Mouse (Mus musculus) CH12.LX (cell line): ENCODE measurements at regions not wholly inside any gene's neighbourhood (a gene's known extent, or its start where the extent isn't known, plus 50 kb on each side); places are given as distances from the start of the nearest gene placed in this dataset.

Experiments used
- DNase-seq: peaks from one replicate; pipeline ENCODE4 v3.0.0-alpha.2; 2013; ENCODE audit errors: extremely low read depth
- H3K27ac ChIP-seq: 2 replicates; pipeline ENCODE4 v1.5.1; 2012; ENCODE audit warnings: low read depth, mild to moderate bottlenecking, control low read depth, moderate library complexity; ENCODE audit not compliant: insufficient read depth
- H3K27me3 ChIP-seq: replicated peaks from 2 replicates; pipeline ENCODE3; 2012; ENCODE audit warnings: inconsistent platforms
- H3K36me3 ChIP-seq, 2 experiments: replicated peaks in 1 of 2; 2 replicates each; pipeline versions ENCODE3 to v1.6.1; 2012; ENCODE audit warnings: inconsistent platforms in 1 of 2, low read length in 1 of 2, mild to moderate bottlenecking in 1 of 2, mixed read lengths in 1 of 2, moderate library complexity in 1 of 2; ENCODE audit not compliant: control insufficient read depth in 1 of 2, insufficient read depth in 1 of 2
- H3K4me1 ChIP-seq, 2 experiments: 2 replicates each; pipeline ENCODE4 v1.6.1; 2012; ENCODE audit warnings: inconsistent platforms in 1 of 2, moderate library complexity in 1 of 2; ENCODE audit not compliant: insufficient read depth in 2 of 2, control insufficient read depth in 1 of 2
- H3K4me2 ChIP-seq: 2 replicates; pipeline ENCODE4 v1.6.1; 2012; ENCODE audit warnings: low read depth, mild to moderate bottlenecking, control low read depth; ENCODE audit not compliant: poor library complexity, insufficient read depth, severe bottlenecking
- H3K4me3 ChIP-seq, 3 experiments: fragments of 150-350 bp in 1 of 3; sonication (generic) in 1 of 3; replicated peaks in 1 of 3; 2 replicates each; pipeline versions ENCODE3 to v1.5.1; 2011 to 2012; ENCODE audit warnings: low read depth in 2 of 3, low read length in 2 of 3, mild to moderate bottlenecking in 2 of 3, moderate library complexity in 2 of 3, control low read depth in 1 of 3, improper control_type of control experiment in 1 of 3, inconsistent platforms in 1 of 3, mixed read lengths in 1 of 3; ENCODE audit not compliant: poor library complexity in 1 of 3
- H3K79me2 ChIP-seq: replicated peaks from 2 replicates; pipeline ENCODE4 v1.6.1; 2012; ENCODE audit warnings: mild to moderate bottlenecking, moderate library complexity; ENCODE audit not compliant: control insufficient read depth, poor library complexity, insufficient read depth, severe bottlenecking; ENCODE audit errors: extremely low read depth
- H3K9ac ChIP-seq: 2 replicates; pipeline ENCODE4 v1.6.1; 2012; ENCODE audit warnings: low read depth, mild to moderate bottlenecking, control low read depth, moderate library complexity; ENCODE audit not compliant: insufficient read depth
- H3K9me3 ChIP-seq: replicated peaks from 2 replicates; pipeline ENCODE3; 2012; ENCODE audit warnings: low read length, inconsistent platforms, mixed read lengths
- BHLHE40 ChIP-seq: IDR thresholded peaks from 2 replicates; pipeline ENCODE4 v1.6.1; 2011; ENCODE audit warnings: mild to moderate bottlenecking, low read depth, low read length, improper control_type of control experiment
- CHD1 ChIP-seq: IDR thresholded peaks from 2 replicates; pipeline ENCODE4 v1.6.1; 2012; ENCODE audit warnings: low read depth, low read length, improper control_type of control experiment, inconsistent platforms
- CHD2 ChIP-seq: IDR thresholded peaks from 2 replicates; pipeline ENCODE4 v1.6.1; 2011; ENCODE audit warnings: low read length, improper control_type of control experiment
- E2F4 ChIP-seq: IDR thresholded peaks from 2 replicates; pipeline ENCODE4 v1.6.1; 2011; ENCODE audit warnings: low read depth, low read length, improper control_type of control experiment; ENCODE audit not compliant: insufficient replicate concordance
- ETS1 ChIP-seq: conservative IDR thresholded peaks from 2 replicates; pipeline ENCODE4 v1.6.1; 2012; ENCODE audit warnings: low read depth, mild to moderate bottlenecking, inconsistent platforms, low read length, improper control_type of control experiment, moderate library complexity
- IRF4 ChIP-seq: IDR thresholded peaks from 2 replicates; pipeline ENCODE4 v1.6.1; 2014; ENCODE audit warnings: low read depth, mild to moderate bottlenecking, inconsistent platforms, low read length, improper control_type of control experiment
- JUN ChIP-seq: IDR thresholded peaks from 2 replicates; pipeline ENCODE4 v1.6.1; 2011; ENCODE audit warnings: low read depth, mild to moderate bottlenecking, low read length, improper control_type of control experiment, moderate library complexity; ENCODE audit not compliant: insufficient read depth
- JUND ChIP-seq: conservative IDR thresholded peaks from 2 replicates; pipeline ENCODE4 v1.6.1; 2011; ENCODE audit warnings: low read depth, low read length, improper control_type of control experiment
- KAT2A ChIP-seq: IDR thresholded peaks from 2 replicates; pipeline ENCODE4 v1.6.1; 2012; ENCODE audit warnings: low read length, improper control_type of control experiment, inconsistent platforms; ENCODE audit not compliant: insufficient replicate concordance
- MAFK ChIP-seq: IDR thresholded peaks from 2 replicates; pipeline ENCODE4 v1.6.1; 2011; ENCODE audit warnings: low read length, improper control_type of control experiment; ENCODE audit not compliant: insufficient replicate concordance
- MAX ChIP-seq: IDR thresholded peaks from 2 replicates; pipeline ENCODE4 v1.6.1; 2011; ENCODE audit warnings: low read length, improper control_type of control experiment
- MAZ ChIP-seq: IDR thresholded peaks from 2 replicates; pipeline ENCODE4 v1.6.1; 2012; ENCODE audit warnings: low read depth, mild to moderate bottlenecking, inconsistent platforms, low read length, improper control_type of control experiment, moderate library complexity
- MXI1 ChIP-seq: IDR thresholded peaks from 2 replicates; pipeline ENCODE4 v1.6.1; 2011; ENCODE audit warnings: mild to moderate bottlenecking, low read depth, low read length, improper control_type of control experiment
- PAX5 ChIP-seq: IDR thresholded peaks from 2 replicates; pipeline ENCODE4 v1.6.1; 2012; ENCODE audit warnings: low read length, inconsistent platforms, mixed read lengths
- POLR2AphosphoS2 ChIP-seq: IDR thresholded peaks from 2 replicates; pipeline ENCODE4 v1.6.1; 2011; ENCODE audit warnings: low read depth, low read length, improper control_type of control experiment
- RAD21 ChIP-seq: IDR thresholded peaks from 2 replicates; pipeline ENCODE4 v1.6.1; 2011; ENCODE audit warnings: low read depth, mild to moderate bottlenecking, low read length, improper control_type of control experiment, moderate library complexity
- SIN3A ChIP-seq: IDR thresholded peaks from 2 replicates; pipeline ENCODE4 v1.6.1; 2012; ENCODE audit warnings: low read length, improper control_type of control experiment, inconsistent platforms
- SMC3 ChIP-seq: IDR thresholded peaks from 2 replicates; pipeline ENCODE4 v1.6.1; 2011; ENCODE audit warnings: low read depth, low read length, improper control_type of control experiment
- TCF12 ChIP-seq: IDR thresholded peaks from 2 replicates; pipeline ENCODE4 v1.6.1; 2014; ENCODE audit warnings: low read depth, mild to moderate bottlenecking, inconsistent platforms, low read length, improper control_type of control experiment
- ZMIZ1 ChIP-seq: IDR thresholded peaks from 2 replicates; pipeline ENCODE4 v1.6.1; 2012; ENCODE audit warnings: low read depth, mild to moderate bottlenecking, inconsistent platforms, low read length, improper control_type of control experiment
- dilution Hi-C: fragments of 300-500 bp; cut with MboI; formaldehyde crosslinking; loops from 2 replicates; pipeline ENCODE4 v1.14.3; 2020; ENCODE audit warnings: low sequenced_read_pairs; ENCODE audit not compliant: extremely low pct_unique_long_range_greater_than_20kb, extremely low pct_ligation_motif_present
- in situ Hi-C: fragments of 300-500 bp; cut with MboI; formaldehyde crosslinking; loops from 3 replicates; pipeline ENCODE4 v1.14.3; 2019; ENCODE audit warnings: low sequenced_read_pairs, low pct_ligation_motif_present, low pct_unique_long_range_greater_than_20kb, mixed read lengths

GRCm38 (mm10) chr13:51920511-51921351 lies 74.3 kb downstream of the Gadd45g start:
- no peaks in the 10 kb centered on the region for H3K9me3 ChIP-seq
- H3K36me3 ChIP-seq: no peaks in the 10 kb centered on the region
- no peak overlapping the region for H3K9ac ChIP-seq
- in situ Hi-C loops: no loop called here
- no peak overlapping the region for H3K4me2 ChIP-seq
- H3K79me2 ChIP-seq: no peaks in the 10 kb centered on the region
- H3K27me3 ChIP-seq: peaks cover 4% of the 10 kb centered on the region
- H3K27ac ChIP-seq: no peak overlapping the region
- no peak overlapping the region for H3K4me3 ChIP-seq
- no peak for DNase-seq
- H3K4me1 ChIP-seq: peaks cover 3 to 8% of the 10 kb centered on the region in 2 experiments; a peak in 3 of 4 replicates
- dilution Hi-C loops: no loop called here
- no peak for TF ChIP-seq ETS1
- no peak for TF ChIP-seq TCF12
- no peak for TF ChIP-seq MXI1
- no peak for TF ChIP-seq MAFK
- TF ChIP-seq JUND: no peak
- TF ChIP-seq KAT2A: no peak
- TF ChIP-seq SMC3: no peak
- TF ChIP-seq SIN3A: no peak
- no peak for TF ChIP-seq IRF4
- TF ChIP-seq E2F4: no peak
- TF ChIP-seq PAX5: no peak

- dilution Hi-C loops: no loop called here
These were observed 75.1 kb downstream of the Gadd45g start for GRCm38 (mm10) chr13:51921550-51921949.

More at GRCm38 (mm10) chr13:51921550-51921949, 75.1 kb downstream of the Gadd45g start:
- no peak for DNase-seq
- no peaks in the 10 kb centered on the region for H3K36me3 ChIP-seq
- TF ChIP-seq RAD21: no peak
- TF ChIP-seq JUN: no peak
- TF ChIP-seq BHLHE40: no peak
- TF ChIP-seq MAZ: no peak
- no peak for TF ChIP-seq MAX
- TF ChIP-seq POLR2AphosphoS2: no peak
- no peak for TF ChIP-seq MAFK
- TF ChIP-seq CHD2: no peak
- no peak for TF ChIP-seq ZMIZ1
- TF ChIP-seq CHD1: no peak
- no peaks in the 10 kb centered on the region for H3K79me2 ChIP-seq
- H3K27ac ChIP-seq: no peak overlapping the region
- no peak overlapping the region for H3K4me3 ChIP-seq
- in situ Hi-C loops: no loop called here
- H3K9me3 ChIP-seq: no peaks in the 10 kb centered on the region
- H3K27me3 ChIP-seq: no peaks in the 10 kb centered on the region
- peaks cover 3 to 9% of the 10 kb centered on the region in 2 experiments; a peak in 3 of 4 replicates for H3K4me1 ChIP-seq
- no peak overlapping the region for H3K9ac ChIP-seq
- no peak overlapping the region for H3K4me2 ChIP-seq
